Mouse (Mus musculus): ENCODE data around the gene Ifnk. TPM values are rescaled to one million over a fixed set of nuclear protein-coding genes. Genes with fewer than 3 reads are reported as not detected.

Ifnk gene
- total and polyA plus RNA-seq, 3 experiments, result not detected

DNA sequence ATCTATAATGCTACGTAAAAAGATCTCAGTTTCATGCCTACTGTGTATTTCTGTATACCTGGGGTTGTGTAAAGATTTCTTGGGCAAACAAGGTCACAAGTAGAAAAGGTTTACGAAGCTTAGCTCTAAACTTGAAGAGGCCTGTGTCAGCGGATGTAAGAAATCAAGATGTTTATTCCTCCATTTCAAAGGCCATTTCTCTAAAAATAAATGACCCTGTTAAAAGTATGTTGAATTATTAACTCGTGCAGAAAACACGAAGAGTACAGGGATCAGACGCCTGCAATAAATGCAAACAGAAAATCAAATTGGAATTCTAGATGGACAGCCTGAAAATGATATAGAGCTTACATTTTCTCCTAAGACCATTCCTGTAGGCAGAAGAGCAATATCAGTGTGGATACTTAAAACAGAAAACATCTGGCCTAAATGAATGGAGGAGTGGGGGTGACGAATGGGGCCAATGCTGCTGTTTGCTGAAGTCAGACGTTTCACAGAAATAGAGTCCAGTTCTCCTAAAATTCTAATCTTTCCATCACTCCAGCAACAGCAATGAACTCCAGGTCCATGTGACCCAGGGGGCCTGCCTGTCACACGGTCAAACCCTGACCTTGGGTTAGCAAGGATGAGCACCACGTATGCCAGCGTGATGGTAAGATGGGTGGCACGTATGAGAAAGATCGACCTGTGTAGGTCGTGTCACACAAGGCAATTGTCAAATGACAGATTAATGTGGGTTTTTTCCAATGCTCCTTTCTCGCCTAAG lies 16.8 kb upstream of the Ifnk start:
- Histone ChIP-seq H3K9me3 (replicated peaks; ENCODE audit: low read length) (no peaks in the 10 kb centered on the region), H3K36me3 (replicated peaks in 1 of 2; ENCODE audit: control insufficient read depth in 1 of 2, insufficient read depth in 1 of 2, low read length in 1 of 2) (peaks cover 0 to 9% of the 10 kb centered on the region in 2 experiments), H3K4me1 (ENCODE audit: control insufficient read depth in 1 of 2, insufficient read depth in 2 of 2) (peaks cover 29 to 78% of the 10 kb centered on the region in 2 experiments), H3K9ac (ENCODE audit: insufficient read depth, low read depth) (no peak overlapping the region), H3K4me3 (replicated peaks in 1 of 3; ENCODE audit: low read depth in 2 of 3, low read length in 2 of 3, poor library complexity in 1 of 3) (no peak overlapping the region), H3K27ac (ENCODE audit: insufficient read depth, low read depth) (no peak overlapping the region), H3K79me2 (replicated peaks; ENCODE audit: control insufficient read depth, extremely low read depth, insufficient read depth, poor library complexity, severe bottlenecking) (peaks cover 5% of the 10 kb centered on the region), H3K4me2 (ENCODE audit: insufficient read depth, low read depth, poor library complexity, severe bottlenecking) (no peak overlapping the region), H3K27me3 (replicated peaks) (no peaks in the 10 kb centered on the region)
- in situ Hi-C loops (cut with MboI; ENCODE audit: low pct_ligation_motif_present, low pct_unique_long_range_greater_than_20kb, low sequenced_read_pairs), result no loop called here
- dilution Hi-C loops (cut with MboI; ENCODE audit: extremely low pct_ligation_motif_present, extremely low pct_unique_long_range_greater_than_20kb, low sequenced_read_pairs), result no loop called here
- no peak for TF ChIP-seq CTCF (conservative IDR thresholded peaks at IDR 0.05 in 1 of 2, IDR thresholded peaks at IDR 0.05 in 1 of 2; ENCODE audit: low read depth in 2 of 2, low read length in 2 of 2)
- no peak for TF ChIP-seq PAX5 (IDR thresholded peaks at IDR 0.05; ENCODE audit: low read length)
- no peak for TF ChIP-seq ZMIZ1 (IDR thresholded peaks at IDR 0.05; ENCODE audit: low read depth, low read length)
- TF ChIP-seq SIN3A (IDR thresholded peaks at IDR 0.05; ENCODE audit: low read length), result no peak
- TF ChIP-seq CHD2 (IDR thresholded peaks at IDR 0.05; ENCODE audit: low read length), result no peak
- no peak for TF ChIP-seq ZKSCAN1 (IDR thresholded peaks at IDR 0.05; ENCODE audit: borderline replicate concordance, low read depth, low read length)
- no peak for TF ChIP-seq MAFK (IDR thresholded peaks at IDR 0.05; ENCODE audit: insufficient replicate concordance, low read length)
- TF ChIP-seq E2F4 (IDR thresholded peaks at IDR 0.05; ENCODE audit: insufficient replicate concordance, low read depth, low read length), result no peak
- TF ChIP-seq JUND (conservative IDR thresholded peaks at IDR 0.05; ENCODE audit: low read depth, low read length), result no peak
- no peak for TF ChIP-seq POLR2A (IDR thresholded peaks at IDR 0.05; ENCODE audit: low read depth, low read length)
- no peak for TF ChIP-seq MAZ (IDR thresholded peaks at IDR 0.05; ENCODE audit: low read depth, low read length)
- no peak for TF ChIP-seq EP300 (IDR thresholded peaks at IDR 0.05; ENCODE audit: low read length)
- TF ChIP-seq TCF12 (IDR thresholded peaks at IDR 0.05; ENCODE audit: low read depth, low read length), result no peak
- no peak for TF ChIP-seq GABPA (IDR thresholded peaks at IDR 0.05; ENCODE audit: insufficient replicate concordance, low read depth, low read length)
- no peak for TF ChIP-seq KAT2A (IDR thresholded peaks at IDR 0.05; ENCODE audit: insufficient replicate concordance, low read length)
- TF ChIP-seq ZNF384 (IDR thresholded peaks at IDR 0.05; ENCODE audit: low read depth, low read length), result no peak
- TF ChIP-seq BHLHE40 (IDR thresholded peaks at IDR 0.05; ENCODE audit: low read depth, low read length), result no peak
- no peak for TF ChIP-seq HCFC1 (IDR thresholded peaks at IDR 0.05; ENCODE audit: low read depth, low read length)
- TF ChIP-seq MAX (IDR thresholded peaks at IDR 0.05; ENCODE audit: low read length), result no peak
- TF ChIP-seq ELF1 (IDR thresholded peaks at IDR 0.05; ENCODE audit: low read depth, low read length), result no peak
- DNase-seq (ENCODE audit: extremely low read depth), result no peak

DNA sequence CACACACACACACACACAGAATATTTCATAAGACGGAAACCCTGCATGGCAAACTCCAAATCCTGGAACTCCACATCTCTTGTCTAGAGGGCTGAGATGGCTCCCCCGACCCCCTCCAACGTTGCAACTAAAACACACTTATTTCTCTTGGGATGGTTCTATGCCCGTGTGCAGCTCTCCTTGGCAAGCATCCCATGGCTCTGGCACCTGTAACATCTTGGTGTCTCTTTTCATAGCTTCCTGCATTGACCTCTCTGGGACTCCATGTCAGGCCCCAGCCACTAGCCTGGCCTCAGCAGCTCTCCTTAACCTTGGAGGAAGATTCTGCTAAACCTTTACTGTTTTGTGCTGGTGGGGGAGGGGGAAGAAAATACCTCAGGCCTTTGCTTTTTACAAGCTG lies 16.1 kb upstream of the Ifnk start:
- Histone ChIP-seq H3K27me3 (replicated peaks) (no peaks in the 10 kb centered on the region), H3K4me3 (replicated peaks in 1 of 3; ENCODE audit: low read depth in 2 of 3, low read length in 2 of 3, poor library complexity in 1 of 3) (no peak overlapping the region), H3K36me3 (replicated peaks in 1 of 2; ENCODE audit: control insufficient read depth in 1 of 2, insufficient read depth in 1 of 2, low read length in 1 of 2) (peaks cover 0 to 9% of the 10 kb centered on the region in 2 experiments), H3K4me1 (ENCODE audit: control insufficient read depth in 1 of 2, insufficient read depth in 2 of 2) (peaks cover 32 to 79% of the 10 kb centered on the region in 2 experiments), H3K9ac (ENCODE audit: insufficient read depth, low read depth) (no peak overlapping the region), H3K79me2 (replicated peaks; ENCODE audit: control insufficient read depth, extremely low read depth, insufficient read depth, poor library complexity, severe bottlenecking) (peaks cover 5% of the 10 kb centered on the region), H3K9me3 (replicated peaks; ENCODE audit: low read length) (no peaks in the 10 kb centered on the region), H3K27ac (ENCODE audit: insufficient read depth, low read depth) (no peak overlapping the region), H3K4me2 (ENCODE audit: insufficient read depth, low read depth, poor library complexity, severe bottlenecking) (no peak overlapping the region)
- dilution Hi-C loops (cut with MboI; ENCODE audit: extremely low pct_ligation_motif_present, extremely low pct_unique_long_range_greater_than_20kb, low sequenced_read_pairs) (no loop called here), in situ Hi-C loops (cut with MboI; ENCODE audit: low pct_ligation_motif_present, low pct_unique_long_range_greater_than_20kb, low sequenced_read_pairs) (no loop called here)
- no peak for TF ChIP-seq IRF4 (IDR thresholded peaks at IDR 0.05; ENCODE audit: low read depth, low read length)
- TF ChIP-seq POLR2AphosphoS2 (IDR thresholded peaks at IDR 0.05; ENCODE audit: low read depth, low read length), result no peak
- TF ChIP-seq USF1 (IDR thresholded peaks at IDR 0.05; ENCODE audit: low read depth, low read length), result no peak
- TF ChIP-seq MYC (IDR thresholded peaks at IDR 0.05; ENCODE audit: low read depth, low read length), result no peak
- TF ChIP-seq JUND (conservative IDR thresholded peaks at IDR 0.05; ENCODE audit: low read depth, low read length), result no peak
- no peak for TF ChIP-seq BHLHE40 (IDR thresholded peaks at IDR 0.05; ENCODE audit: low read depth, low read length)
- no peak for TF ChIP-seq ZKSCAN1 (IDR thresholded peaks at IDR 0.05; ENCODE audit: borderline replicate concordance, low read depth, low read length)
- no peak for TF ChIP-seq NELFE (IDR thresholded peaks at IDR 0.05; ENCODE audit: low read depth, low read length)
- DNase-seq (ENCODE audit: extremely low read depth), result no peak

Data from CH12.LX (cell line).